Mouse (Mus musculus) cerebellum, adult 8-10 months (tissue): ENCODE measurements around the gene Tgfbr3.

ENCODE experiments used
- DNase-seq: peaks from one replicate; pipeline ENCODE4 v3.0.0; 2022

Tgfbr3 gene

DNA sequence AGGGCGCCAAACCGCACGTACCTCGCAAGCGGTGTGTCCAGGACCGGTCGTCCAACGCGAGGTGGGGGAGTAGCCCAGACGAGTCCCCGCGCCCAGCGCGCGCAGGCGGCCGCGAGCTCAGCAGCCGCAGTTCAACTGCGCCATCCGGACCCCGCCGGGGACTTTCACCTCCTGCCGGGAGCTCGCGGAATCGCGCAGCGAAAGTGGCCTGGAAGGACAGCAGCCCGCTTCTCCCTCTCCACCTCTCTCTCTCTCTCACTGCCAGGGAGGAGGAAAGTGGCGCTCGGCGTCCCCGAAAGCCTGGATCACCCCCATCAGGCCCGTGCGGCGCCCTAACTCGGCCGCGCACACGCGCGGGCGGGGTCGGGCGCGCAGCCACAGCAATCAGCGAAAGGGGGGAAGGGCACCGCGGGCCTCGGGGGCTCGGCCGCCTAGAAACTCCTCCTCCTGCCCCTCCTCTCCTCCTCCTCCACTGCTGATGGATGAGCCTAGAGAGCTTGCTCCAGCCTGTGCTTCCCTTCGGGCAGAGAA, at the start of gene Tgfbr3:
Gene Tgfbr3, minus strand, starts transcription at position 396 of the 531 bp plus-strand sequence.
- peak; percentile 81 for DNase-seq

DNA sequence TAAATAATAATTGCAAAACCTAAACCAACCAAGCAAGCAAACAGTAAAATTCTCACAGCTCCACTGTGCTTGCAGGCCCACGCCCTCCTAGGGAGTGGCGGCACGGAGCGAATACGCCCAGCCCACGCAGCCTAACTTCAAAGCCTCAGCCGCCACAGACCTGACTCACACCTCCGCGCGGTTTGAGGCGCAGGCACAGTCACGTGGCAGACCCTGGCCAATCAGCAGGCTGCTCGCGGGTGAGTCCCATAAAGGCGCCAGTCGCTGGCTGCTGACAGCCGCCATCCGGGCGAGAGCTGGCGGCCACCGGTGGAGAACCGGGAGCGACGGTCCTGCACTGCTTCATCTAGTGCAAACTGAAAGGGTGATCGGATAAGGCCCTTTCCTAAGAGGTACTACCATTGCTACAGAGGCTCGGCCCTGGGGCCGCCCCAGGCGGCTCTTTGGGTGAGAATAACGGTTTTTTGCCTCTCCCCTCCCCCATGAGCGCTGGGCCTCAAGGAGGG, 41.5 kb upstream of the Tgfbr3 start, which contains the start of gene Brdt:
Gene Brdt, plus strand, starts transcription at position 244 of the 506 bp plus-strand sequence.
- no peak for DNase-seq

DNA sequence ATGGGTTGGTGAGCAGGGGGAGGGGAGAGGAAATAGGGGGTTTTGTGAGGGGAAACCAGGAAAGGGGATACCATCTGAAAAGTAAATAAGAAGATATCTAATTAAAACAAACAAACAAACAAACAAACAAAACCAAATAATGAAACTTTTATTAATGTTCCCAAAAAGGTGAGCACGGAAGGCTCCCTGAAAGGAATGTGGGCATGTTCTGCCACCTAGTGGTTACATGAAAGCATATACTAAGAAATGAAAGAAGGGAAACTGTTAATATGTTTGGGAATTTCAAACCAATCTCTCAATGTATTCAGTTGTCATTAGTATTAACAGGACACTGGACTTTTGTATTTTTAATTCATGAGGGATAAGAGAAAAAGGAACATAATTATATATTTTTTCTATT, 31.3 kb upstream of the Tgfbr3 start:
- peak; percentile 32 for DNase-seq

DNA sequence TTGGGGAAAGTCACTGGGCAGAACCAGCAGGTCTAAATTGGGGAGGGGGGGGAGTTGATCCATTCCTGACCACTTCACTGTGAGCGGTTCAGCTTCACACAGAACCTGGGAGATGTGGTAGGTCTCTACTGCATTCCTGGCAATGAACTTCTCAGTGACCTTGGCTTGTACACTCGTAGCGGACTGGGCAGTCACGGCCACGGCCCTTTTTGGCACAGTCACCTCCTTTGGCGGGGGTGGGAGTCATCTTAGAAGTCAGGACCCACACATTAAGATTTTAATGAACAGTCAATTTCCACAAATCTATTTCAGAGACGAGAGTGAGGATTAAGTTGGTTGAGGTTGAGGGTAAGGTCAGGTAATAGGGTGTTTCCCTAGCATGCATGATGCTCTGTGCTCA, 27.7 kb upstream of the Tgfbr3 start:
- DNase-seq = no peak

DNA sequence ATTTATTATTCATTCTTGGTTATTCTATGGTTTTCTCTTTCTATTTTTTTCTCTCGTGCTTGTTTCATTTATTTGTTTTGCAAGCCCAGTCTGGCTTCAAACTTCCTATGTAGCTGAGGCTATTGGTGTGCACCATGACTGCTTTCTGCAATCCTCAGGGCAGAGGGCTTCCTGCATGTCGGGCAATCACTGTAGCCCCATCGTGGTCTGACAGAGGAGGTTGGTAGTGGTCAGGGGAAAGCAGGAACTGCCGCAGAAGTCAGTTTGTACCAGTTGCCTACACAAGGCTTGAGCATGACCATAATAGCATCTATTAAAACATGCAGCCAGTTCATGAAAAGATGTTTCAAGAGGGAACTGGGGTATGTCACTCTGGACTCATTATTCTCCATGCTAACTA, 18.0 kb upstream of the Tgfbr3 start:
- DNase-seq = no peak

DNA sequence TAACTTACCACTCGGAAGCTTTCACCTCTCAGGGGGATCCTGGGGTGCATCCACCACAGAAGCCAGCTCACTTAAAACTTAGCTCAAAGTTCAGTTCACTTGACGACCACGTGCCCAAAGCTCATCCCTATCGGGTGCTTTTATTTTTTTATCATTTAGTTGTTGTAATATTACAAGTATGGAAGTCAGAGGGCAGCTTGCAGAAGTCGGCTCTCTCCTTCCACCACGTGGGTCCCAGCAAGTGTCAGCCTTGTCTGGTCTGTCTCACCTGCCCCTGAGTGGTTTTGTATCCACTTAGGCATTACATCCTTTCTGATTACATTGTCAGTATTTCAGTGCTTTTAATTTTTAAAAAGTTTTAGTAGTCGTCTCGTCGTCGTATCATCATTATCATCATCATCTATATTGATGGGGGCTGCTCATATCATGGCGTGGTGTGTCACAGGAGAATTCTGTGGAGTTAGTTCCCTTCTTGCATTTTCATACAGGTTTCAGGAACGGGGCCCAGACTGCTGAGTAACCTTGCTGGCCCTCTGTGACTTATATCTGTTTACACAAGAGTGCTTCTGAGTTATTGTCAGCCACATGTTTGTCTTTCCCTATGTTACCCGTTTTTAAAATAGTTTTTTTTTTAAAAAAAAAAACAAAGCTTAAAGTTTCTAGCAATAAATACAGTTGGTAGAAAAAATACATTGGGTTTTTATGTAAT, 14.8 kb upstream of the Tgfbr3 start:
- no peak for DNase-seq

DNA sequence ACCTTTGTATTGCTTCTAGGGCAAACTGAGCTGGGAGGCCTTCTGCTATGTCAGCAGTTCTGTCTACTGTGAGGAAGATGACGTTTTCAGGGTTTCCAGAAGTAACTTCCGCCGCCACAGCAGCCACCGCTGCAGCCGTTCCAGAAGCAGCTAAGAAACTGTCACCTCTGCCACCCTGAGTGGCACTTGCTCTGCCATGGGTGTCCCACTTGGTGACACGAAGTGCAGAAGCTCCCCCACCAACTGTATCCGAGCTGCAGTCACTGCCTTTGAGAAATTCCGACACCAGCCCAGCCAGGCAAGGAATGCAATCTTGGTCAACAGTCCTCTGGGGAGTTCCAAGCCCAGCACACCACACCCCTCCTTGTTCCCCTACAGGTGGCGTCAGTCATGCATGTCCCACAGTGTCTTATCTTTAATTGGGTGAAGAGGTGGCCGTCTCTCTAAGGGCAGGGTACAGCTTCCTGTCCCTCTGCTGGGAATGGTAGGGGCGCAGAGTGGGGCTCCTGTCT, 14.0 kb upstream of the Tgfbr3 start:
- no peak for DNase-seq

DNA sequence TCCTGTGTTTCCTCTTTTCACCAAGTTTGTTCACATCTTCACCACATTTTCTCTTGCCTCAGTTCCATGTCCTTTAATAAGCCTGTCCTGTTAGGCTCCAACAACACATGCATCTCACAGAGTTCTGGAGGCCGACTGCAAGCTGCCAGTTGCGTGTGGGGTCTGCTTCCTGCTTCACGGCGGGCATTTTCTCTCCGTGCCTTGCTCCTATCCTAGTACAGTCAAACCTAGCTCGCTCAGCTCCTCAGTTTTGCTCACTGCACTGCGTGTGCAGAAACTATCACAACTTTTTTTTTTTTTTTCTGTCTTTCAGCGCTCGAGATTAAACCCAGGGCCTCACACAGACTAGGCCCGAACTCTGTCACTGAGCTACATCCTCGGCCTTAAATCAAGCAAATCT, 9.4 kb upstream of the Tgfbr3 start:
- DNase-seq = no peak

DNA sequence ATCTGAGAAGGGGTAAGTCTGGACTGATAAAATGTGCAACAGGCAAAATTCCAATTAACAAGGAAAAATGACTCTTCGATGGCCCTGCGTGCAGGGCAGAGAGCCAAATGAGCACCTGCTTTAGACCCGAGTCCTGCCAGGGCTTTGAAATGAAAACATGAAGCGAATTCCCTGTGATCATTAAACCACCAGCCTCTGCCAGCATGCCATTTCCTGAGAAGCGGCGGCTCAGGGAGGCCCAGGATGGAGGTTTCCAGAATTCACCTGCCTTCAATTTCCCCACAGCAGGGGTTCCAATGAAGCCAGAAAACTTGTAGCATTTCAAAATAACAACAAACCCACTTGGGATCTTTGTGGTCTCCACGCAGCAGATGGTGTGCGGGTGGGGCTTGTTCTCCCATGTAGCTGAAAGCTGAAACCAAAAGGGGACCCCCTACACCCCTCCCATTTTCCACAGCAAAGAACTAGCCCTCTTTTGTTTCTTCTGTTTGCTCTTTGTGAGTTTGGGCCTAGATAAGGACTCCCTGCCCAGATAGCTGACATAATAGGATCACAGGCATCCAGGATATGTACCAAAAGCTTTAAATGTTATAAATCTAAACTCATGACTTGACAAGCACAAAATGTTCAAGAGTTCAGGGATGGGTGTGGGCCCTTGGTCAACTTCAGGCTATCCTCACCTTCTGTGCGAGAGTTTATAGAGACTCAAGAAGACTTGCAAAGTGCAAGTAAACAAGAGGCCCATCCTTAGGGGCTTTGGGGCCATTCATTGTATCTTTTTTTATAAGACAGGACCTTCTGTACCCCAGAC, 7.3 kb upstream of the Tgfbr3 start:
- DNase-seq = peak; percentile 66

DNA sequence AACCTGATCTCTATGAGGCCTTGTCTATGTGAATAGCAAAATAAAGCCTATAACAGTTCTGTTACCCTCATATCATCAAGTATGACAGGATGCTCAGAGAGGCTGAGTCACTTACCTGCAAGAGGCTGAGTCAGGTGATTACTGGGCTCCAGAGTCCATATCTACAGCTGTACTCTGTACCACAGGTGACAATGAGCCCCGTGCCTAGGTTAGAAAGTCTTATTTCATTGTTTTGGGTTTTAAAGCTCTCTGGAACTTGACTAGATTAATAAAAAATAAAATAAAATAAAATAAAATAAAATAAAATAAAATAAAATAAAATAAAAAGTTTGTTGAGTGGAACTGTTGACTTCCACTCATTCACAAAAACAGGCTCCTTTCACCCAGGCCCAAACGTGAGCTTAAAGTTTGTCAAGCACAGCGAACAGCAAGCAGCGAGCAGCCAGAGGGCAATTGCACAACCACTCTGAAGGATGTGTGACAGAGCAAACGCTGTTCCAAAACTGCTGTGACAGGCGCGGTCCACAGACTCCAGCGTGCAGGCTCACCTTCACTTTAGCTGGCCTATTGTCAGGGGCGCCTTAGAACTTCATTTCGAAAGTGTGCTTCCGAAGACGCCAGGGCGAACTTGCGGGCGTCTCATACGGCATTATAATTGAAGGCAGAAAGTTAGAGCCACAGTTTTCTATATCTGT, 6.5 kb upstream of the Tgfbr3 start:
- DNase-seq = no peak

DNA sequence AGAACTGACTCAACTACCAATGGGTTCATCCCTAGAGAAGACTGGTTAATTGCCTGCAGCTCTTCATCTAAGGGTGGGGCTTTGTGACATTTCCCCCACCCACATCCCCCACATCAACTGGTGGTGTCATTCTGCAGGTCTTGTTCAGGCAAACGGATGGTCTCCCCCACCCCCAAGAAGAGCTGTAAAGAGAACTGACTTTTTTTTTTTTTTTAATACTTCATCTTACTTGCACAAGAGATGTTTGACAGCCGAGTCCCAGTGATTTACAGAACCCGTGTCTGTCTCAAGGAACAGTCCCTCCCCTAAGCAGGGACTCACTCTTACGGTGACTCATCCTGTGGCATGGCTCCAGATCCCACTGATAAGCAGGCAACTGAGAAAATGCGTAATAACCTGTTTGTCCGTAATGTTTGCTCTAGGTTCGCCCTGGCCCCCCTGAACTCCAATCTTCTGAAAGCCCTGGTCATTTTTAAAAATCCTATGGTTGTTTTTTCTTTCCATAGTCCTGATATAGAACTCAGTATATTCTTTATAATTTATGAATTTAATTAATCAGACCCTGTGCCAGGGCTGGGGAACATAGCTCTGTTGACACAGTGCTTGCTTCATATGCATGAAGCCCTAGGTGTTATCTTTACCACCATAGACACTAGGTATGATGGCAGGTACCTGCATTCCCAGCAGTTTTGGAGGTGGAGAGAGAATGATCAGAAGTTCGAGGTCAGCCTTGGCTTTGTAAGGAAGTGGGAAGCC, 5.8 kb upstream of the Tgfbr3 start:
- DNase-seq = no peak

DNA sequence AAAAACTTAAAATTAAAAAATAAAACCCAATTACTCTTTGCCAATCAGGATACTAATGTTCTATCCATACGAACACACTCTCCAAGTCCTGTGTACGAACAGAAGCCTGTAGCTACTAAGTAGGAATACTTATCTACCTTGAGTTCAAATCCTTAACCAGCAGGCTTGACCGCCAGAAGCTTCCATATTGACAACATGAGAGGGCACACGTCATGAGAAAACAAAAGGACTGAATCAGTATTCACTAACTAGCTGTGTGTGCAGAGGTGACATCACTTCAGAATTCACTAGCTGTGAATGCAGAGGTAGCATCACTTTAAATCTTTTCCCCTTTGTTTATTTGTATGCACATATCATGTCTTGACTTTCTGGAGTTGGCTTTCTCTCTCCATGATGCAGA, 4.6 kb upstream of the Tgfbr3 start:
- DNase-seq = no peak

DNA sequence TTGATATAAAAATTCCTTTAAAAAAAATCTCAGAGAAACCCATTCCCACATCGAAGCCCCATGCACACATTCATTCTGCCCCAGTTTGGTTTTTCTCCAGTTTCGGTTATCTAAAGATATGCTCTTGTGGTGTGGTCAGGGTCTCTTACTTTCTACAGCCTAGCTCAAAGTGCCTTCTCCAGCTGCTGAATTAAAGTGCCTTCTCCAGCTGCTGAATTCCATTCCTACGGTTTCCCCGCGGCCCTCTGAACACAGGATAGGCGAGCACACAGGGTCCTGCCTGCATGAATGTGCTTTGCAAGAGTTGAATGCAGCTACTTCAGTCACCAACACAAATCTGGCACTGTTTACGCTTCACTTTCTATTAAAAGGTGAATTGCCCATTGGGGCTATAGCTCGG, 557 bp upstream of the Tgfbr3 start:
- no peak for DNase-seq

DNA sequence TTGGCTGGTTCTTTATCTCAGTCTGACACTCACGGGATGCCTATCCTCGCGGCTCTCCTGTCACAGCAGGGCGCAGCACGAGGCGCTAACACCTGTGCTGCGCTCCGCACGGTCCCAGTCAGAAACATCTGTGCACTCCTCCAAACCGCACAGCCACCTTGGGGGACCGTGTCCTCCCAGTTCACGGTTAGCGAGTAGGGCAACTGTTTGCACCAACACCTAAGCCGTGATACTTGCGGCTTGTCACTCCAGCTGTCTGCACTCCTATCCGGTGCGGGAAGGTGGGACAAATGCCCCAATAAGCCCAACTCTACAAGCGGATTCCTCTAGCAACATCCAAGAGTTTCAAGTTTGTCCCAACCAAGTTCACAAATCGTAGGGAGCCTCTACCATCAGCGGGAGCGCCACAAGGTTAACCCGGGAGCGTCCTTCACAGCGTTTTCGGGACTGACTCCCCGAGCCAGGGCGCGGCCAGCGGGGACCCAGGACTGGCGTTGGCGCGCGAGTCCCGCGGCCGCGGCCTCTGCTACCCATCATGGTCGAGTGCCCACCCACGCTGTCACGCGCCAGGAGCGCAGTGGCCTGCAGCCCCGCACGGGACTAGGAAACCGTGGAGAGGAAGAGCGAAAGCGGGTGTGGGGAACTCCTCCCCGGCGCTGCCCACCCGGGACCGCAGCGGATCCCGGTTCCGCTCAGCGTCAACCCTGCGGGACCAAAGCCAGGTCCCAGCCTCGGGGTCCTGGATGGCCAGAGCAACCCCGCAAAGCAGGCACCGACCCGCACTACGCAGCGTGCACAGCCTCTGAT, 799 bp downstream of the Tgfbr3 start:
- no peak for DNase-seq

DNA sequence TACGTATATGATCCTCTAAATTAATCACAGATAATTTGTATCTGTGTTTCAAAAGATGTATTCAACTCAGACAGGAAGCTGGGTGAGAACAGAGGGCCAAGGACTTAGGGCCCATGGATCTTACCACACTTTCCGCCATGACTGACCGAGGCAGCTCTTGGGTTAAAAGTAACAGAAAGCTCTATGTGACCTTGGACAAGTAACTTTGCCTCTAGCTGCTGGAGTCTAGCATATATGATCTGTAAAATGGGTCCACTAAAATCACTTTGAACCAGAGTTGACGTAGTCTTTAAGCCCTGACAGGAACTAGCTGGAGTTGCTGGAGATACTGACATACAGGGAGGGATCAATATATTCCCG, 1.5 kb downstream of the Tgfbr3 start:
- no peak for DNase-seq

DNA sequence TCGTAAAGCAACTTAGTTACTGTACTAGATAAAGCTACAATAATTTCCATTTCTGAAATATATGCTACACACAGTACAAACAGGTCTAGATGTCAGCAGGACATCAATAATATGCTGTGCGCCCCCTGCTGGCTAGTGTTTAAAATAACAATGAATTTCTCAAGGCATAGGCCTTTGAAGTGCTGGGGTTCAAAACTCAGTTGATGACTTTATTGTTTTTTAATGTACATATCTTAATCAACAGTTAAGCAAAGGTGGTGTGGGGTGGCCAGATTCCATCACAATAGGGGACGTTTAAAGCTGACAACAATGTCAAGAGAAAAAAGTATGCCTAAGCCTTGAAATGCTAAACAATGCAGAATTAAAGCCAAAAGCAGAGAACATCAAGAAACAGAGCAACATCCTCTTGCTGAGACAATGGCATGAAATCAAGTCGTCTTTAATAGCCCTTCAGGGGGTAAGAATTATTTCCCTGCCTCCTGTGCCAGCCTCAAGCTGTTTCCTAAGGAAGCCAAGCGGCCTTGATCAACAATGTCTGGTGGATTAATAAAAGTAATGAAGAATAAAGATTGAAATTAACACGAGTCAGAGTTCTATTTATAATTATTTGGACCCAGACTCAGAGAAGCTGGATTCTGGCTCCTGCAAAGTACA, 2.0 kb downstream of the Tgfbr3 start:
- peak; percentile 75 for DNase-seq

DNA sequence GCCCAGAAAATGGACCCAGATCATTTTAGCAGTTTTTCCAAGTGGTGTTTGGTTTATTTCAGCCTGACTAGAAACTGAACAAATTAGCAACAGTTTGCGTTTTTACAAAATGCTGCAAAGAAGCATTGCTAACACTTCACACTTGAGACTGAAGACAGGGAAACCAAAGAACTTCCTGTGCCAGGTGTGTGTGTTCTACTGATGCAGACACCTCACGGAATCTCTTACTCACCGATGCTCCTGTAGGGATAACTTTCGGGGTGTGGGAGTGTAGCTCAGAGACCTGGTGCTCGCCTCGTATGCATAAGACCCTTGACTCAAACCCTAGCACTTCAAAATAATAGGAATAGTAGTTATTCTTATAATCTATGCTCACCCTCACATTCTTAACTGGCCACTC, 3.9 kb downstream of the Tgfbr3 start:
- no peak for DNase-seq

DNA sequence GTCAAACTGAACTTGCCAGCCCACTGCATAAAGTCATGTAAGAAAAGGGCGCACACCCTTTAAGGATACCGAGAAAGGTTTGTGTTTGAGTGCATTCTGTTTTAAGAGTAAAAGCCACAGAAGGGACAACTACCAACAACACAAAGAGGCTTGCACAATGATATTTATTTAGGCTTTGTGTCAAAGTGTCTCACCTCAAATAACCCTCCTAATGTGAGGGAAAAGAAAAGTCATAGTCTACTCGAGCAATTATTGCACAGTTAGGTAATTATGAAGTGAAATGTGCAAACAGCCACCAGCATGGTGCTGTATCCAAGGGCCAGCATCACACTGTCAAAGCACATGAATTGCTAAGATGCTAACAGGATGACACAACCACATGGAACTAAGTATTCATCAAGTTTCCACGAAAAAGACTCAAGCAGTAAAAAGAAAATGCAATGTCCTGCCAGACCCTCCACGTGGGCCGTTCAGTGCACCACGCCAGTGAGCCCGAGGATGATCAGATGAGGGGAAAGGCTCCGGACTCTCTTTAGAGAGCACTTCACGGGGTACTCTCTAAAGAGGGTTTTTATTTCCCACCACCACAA, 5.4 kb downstream of the Tgfbr3 start:
- no peak for DNase-seq

DNA sequence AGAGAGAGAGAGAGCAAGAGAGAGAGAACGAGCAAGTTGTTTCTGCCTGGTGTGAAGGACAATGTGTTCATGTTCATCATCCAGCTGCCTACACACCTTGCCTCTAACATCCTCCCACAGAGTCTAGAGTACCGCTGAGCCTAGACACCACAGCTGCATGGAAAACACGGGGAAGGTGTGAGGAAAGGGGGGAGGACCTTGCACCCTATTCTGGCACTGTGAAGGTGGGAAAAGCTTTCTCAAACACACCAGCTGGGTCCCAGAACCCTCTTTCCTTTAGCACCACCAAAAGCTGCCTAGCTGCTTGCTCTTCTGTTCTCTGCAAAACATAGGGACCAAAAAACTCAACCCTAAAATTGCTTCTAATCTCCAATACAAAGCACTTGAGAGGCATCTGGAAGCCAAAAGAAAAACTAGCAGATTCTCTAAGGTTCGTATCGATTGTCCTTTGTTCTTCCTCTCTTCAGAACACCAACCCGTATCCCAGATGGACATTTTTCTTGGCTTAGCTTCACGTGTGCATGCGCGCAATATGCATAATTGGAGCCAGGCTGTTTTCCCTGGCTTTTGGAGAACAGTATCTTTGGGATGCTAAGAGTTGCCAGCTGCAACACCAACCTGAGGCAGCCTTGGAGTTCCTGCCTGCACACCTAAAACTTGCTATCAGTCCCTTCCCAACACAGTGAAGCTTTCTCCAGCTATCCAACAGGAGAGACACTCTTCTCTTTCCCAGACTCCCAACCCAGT, 6.7 kb downstream of the Tgfbr3 start:
- no peak for DNase-seq

DNA sequence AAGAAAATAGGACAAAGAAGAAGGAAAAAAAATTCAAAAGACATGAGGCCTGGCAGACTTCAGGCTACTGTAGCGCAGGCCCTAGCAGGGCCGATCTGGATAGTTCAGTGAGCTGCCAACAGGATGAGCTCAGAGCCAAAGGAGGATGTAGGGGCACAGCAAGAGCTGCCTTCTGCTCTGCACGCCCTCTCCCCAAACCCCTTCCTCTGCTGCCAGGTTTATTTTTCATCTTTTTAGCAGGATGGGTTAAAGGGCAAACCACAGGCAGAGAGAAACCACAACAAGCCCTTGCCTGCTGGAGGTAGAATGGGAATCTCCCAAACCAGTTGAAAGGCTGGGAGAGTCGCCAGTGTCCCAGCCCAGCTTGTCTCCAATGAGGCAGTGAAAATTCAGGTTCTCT, 10.2 kb downstream of the Tgfbr3 start:
- DNase-seq = peak; percentile 75
